Mouse (Mus musculus): ENCODE data around the gene Sergef. TPM values are rescaled to one million over a fixed set of nuclear protein-coding genes. Genes with fewer than 3 reads are reported as not detected.

The Sergef gene
- 1.7 TPM for polyA plus RNA-seq (2014; fragmentation: Illumina TruSeq; extraction: RNeasy Lipid Tissue Mini Kit (QIAGEN cat#74804))

DNA sequence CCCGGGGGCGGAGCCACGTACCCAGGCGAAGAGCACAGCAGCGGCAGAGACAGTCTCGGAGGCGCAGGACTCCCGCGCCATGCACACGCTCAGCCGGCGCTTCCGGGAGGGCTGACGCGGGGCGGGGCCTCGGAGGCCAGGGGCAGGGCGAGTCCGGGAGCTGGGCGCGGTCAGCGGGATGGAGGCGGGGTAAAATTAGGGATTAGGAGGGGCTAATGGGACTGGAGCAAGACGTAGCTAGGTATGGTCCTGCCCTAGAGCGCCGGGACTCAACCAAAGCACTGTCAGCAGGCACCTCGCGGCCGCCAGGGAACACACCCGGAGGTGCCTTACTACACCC is at the start of gene Sergef:
Gene Sergef, minus strand, starts transcription at position 116 of the 340 bp plus-strand sequence.

DNA sequence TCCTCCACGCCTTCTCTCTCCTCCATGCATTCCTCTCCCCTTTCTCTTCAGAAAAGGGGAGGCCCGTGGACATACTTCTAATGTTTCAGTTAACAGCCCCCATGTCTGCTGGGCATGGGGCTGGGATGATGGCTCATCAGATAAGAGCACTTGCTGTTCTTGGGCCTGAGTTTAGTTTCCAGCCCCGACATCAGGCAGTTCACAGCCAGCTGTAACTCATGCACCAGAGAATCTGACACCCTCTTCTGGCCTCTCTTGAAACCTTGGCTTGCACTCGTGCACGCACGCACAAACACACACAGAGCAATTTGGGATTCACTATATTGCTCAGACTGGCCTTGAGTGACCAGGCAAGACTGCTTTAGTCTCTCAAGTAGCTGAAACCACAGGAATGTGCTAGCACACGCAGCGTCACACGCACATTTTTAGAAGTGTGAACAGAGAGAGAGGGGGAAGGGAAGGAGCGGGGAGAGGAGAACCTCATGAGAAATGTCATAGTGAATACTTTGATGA is 32.6 kb upstream of the Sergef start, which contains the start of gene Tph1:
Gene Tph1, minus strand, starts transcription at position 378 of the 513 bp plus-strand sequence.

DNA sequence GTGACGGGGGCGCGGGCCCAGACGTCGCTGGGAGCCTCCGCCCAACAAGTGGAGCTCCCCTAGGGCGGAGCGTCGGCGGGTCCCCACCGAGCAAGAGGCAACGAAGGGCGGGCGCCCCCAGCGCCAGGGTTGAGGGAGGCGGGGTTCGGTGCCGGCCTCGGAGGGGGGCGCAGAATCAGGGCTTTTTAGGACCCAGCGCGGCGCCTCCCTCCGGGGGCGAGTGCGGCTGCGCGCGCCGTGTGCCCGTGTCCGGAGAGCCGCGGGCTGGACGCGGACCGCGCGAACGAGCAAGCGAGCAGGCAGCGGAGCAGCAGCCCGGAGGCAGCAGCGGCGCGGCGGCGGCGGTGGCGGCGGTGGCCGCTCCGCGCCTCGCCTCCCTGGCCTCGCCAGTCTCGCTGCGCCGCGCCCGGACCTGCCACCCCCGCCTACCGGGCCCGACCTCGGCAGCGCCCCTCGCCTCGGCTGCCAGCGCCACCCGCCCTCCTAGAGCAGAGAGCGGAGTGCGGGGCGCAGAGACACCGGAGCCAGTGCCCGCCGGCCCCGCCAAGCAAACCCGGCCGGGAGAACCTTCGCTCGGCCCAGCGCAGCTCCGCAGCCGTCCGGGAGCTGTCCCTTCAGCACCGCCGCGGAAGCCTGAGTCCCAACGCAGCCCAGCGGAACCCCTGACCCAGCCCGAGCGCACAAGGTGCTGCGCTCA is 243.2 kb downstream of the Sergef start, which contains the start of gene Kcnc1:
Gene Kcnc1, plus strand, starts transcription at position 267 of the 697 bp plus-strand sequence.

Other genes starting within 250 kb of the Sergef start
- not detected for gene Kcnc1, start 243.3 kb downstream of the Sergef start, polyA plus RNA-seq (2014; fragmentation: Illumina TruSeq; extraction: RNeasy Lipid Tissue Mini Kit (QIAGEN cat#74804))
- 0.60 TPM for gene Tph1, start 32.7 kb upstream of the Sergef start, polyA plus RNA-seq (2014; fragmentation: Illumina TruSeq; extraction: RNeasy Lipid Tissue Mini Kit (QIAGEN cat#74804))
- 8.5 TPM for gene Saal1, start 70.9 kb upstream of the Sergef start, polyA plus RNA-seq (2014; fragmentation: Illumina TruSeq; extraction: RNeasy Lipid Tissue Mini Kit (QIAGEN cat#74804))
- 1.9 TPM for gene Saa3, start 75.9 kb upstream of the Sergef start, polyA plus RNA-seq (2014; fragmentation: Illumina TruSeq; extraction: RNeasy Lipid Tissue Mini Kit (QIAGEN cat#74804))
- not detected for gene Saa4, start 92.8 kb upstream of the Sergef start, polyA plus RNA-seq (2014; fragmentation: Illumina TruSeq; extraction: RNeasy Lipid Tissue Mini Kit (QIAGEN cat#74804))
- gene Saa1, start 103.2 kb upstream of the Sergef start, polyA plus RNA-seq (2014; fragmentation: Illumina TruSeq; extraction: RNeasy Lipid Tissue Mini Kit (QIAGEN cat#74804)): not detected
- not detected for gene Saa2, start 112.0 kb upstream of the Sergef start, polyA plus RNA-seq (2014; fragmentation: Illumina TruSeq; extraction: RNeasy Lipid Tissue Mini Kit (QIAGEN cat#74804))
- 24.9 TPM for gene Hps5, start 156.3 kb upstream of the Sergef start, polyA plus RNA-seq (2014; fragmentation: Illumina TruSeq; extraction: RNeasy Lipid Tissue Mini Kit (QIAGEN cat#74804))
- gene Gtf2h1, start 156.3 kb upstream of the Sergef start, polyA plus RNA-seq (2014; fragmentation: Illumina TruSeq; extraction: RNeasy Lipid Tissue Mini Kit (QIAGEN cat#74804)): 86.2 TPM
- 106 TPM for gene Ldha, start 201.7 kb upstream of the Sergef start, polyA plus RNA-seq (2014; fragmentation: Illumina TruSeq; extraction: RNeasy Lipid Tissue Mini Kit (QIAGEN cat#74804))
- gene Ldhc, start 221.4 kb upstream of the Sergef start, polyA plus RNA-seq (2014; fragmentation: Illumina TruSeq; extraction: RNeasy Lipid Tissue Mini Kit (QIAGEN cat#74804)): 0.74 TPM